Mouse (Mus musculus) ZHBTc4 (cell line): ENCODE measurements around the gene Msgn1.
A peak's percentile ranks its signal among the peaks of the same experiment; 100 is the strongest.

Experiments used
- DNase-seq: peaks from one replicate; pipeline ENCODE4 v3.0.0-alpha.2; 2011; ENCODE audit warnings: low read depth, low spot score

Gene Msgn1

DNA sequence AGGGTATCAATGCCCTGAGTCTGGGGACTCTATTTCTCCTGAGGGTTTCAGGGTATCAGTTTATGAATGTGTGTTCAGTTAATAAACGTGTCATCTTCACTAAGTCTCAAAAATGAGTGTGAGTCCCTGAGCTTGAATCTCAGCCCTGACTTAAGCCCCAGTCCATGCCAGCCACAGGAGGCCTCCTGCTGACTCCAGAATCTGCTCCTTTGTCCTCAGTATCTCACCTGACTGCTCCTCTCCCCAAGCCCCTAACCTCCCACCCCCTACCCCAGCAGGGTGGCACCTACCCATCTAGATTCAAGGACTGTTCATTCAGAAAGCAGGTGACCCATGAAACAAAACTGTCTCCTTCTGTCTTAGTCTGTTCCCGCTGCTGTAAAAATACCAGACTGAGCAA is 10.2 kb downstream of the Msgn1 start:
- DNase-seq, result peak; percentile 69

DNA sequence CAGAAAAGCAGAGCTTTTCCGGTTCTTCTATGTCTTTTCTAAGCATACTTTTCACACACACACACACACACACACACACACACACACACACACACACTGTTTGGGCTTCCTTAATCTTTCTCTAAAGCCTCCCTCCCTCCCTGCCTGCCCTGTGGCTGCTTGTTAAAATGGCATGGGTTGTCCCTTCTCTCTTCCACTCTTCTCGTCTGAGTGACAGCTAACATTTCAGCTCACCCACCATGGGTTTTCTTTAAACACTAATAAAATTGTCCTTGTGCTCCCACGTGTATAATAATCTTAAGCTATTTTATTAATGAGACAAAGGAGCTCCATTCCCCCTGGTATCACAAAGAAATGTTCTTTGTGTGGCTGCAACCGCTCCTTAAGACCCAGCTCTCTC is 10.7 kb downstream of the Msgn1 start:
- DNase-seq, result no peak

DNA sequence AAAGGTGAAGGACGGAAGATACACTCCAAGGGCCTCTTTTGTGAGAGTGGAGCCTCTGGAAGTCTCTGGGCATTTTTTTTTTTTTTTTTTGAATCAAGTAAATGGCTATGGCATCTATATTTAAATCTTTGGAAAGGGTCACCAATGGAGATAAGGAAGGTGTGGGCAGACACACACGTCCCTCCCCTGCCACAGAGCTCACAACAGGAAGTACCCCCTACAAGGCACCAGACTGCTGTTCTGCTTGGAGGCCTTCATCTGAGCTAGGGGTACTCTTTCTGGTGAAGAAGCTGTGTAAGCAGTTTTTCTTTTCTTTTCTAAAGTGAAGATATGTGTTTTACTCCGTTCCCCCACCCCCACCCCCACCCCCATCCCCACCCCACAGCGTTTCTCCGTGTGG is 11.9 kb downstream of the Msgn1 start:
- DNase-seq, result no peak

DNA sequence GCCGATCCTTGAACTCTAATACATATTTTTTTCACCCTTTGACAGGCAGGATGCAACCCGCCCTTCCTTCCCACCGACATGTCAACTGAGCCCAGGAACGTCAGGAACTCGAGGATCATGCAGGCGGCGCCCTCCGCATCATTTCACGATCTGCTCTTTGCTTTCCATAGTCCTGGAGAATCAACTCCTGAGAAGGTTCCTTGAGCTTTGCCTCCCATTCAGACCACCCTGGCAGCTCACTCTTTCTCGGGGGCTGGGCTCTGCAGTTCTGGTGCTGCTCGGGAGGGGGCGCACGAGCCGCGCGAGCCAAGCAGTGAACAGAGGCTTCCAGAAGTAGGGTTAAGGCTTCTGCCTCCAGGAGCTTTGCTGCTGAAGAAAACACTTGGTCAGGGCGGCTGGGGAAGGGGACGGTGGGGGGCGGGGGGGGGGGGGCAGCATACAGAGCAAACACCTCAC is 12.6 kb downstream of the Msgn1 start:
- DNase-seq, result peak; percentile 91

DNA sequence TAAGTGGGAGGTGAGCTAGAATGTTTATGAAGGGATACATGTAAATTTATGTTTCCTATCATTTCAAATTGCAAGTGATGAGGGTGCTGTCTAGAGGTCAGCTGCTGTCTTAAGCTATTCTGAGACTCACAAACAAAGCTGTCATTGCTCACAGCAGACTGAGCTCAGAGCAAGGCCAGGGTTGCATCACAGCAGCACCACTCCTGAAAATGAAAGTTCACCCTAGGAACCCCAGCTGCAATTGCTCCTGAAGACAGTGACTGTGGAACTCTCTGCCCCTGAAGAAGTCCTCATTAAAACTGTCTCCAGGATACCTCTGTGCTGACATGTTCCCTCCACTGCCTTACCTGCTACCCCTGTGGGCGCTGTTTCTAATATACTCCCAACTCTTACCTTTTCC is 13.7 kb downstream of the Msgn1 start:
- DNase-seq, result no peak

DNA sequence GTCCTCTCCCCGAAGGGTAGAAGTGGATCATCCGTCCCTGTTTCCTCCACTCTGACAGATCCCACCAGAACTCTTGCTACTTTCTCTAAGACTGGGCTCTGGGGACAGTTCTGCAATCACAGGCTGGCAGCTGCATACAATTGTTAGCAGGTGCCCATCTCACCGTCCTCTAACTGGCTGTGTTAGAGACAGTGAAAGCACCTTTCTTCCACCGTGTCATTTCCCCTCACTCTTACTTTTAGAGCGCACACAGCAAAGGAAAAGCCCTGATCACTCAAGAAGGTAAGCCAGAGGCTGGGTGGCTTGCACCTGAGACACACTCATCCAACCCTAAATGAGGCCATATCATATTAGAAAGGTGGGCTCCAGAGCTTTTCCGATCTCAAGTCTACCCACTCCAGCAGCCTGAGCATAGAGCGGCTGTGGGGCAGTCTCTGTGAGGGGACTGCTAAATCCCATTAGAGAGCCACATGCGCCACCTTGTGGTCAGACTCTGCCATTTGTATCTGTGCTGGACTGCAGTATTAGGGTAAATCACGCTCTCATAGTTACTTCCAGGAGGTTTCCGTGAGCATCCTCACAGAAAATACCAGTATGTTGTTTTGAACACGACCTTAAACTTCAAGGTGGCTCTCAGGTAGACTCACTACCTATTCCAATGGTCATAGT is 30.2 kb downstream of the Msgn1 start:
- DNase-seq, result peak; percentile 88

DNA sequence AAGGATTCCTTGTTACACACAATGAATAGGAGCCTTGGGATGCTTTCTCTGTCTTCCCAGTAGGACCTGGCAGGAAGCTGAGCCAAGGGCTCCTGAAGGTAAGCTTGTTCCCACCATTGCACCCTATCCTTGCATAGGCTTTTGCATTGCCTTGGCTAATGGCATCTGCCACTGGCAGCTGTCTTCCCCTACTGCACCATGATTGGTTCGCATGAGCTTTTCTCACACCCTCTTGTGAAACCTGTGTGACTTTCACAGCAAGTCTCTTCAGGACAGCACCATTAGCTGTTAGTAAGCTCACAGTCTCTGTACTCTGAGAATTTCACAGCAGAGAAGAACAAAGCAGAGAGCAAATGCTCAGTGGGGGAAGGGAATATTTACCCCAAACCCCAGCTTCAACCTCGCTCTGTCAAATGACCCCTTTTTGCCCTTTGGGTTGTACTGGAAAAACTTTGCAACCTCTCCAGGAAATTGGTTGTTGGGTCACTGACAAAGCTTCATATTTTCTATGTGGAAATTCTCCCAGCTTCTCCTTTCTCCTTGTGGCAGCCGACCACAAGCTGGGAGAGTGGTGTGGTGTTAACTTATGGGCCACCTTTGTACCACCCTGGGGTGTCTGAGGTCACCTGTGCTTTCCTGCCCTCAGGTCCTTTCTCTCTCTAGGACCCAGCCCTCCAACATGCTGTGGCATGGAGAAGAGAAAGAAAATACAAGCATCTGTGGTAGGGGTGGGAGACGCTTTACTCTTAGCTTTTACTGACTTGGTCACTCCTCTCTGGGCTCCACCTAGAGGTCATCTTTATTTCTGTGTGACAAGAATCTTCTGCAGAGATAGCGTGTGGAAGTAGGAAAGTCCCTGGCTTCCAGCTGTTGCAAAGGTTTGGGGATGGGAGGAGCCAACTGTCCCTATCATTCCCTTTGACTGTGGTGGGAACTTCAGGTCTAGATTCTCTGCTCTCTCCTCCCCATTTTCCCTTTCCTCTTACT is 31.1 kb downstream of the Msgn1 start:
- peak; percentile 37 for DNase-seq

DNA sequence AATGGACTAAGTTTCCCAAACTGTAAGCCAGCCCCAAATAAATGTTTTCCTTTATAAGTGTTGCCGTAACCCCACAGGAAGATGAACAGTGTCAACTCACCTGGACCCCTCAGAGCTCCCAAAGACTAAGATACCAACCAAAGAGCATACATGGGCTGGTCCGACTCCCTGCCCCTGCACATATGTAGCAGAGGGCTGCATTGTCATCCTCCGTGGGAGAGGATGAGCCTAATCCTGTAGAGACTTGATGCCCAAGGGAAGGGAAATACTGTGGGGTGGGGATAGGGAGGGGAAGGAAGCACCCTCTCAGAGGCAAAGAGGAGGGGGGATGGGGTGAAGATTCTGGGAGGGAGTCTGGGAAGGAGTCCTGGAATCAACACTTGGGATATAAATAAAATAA is 50.1 kb downstream of the Msgn1 start:
- no peak for DNase-seq
